Mouse (Mus musculus) 416B (cell line): Measurements from ENCODE around the gene Arid3b.
A peak's percentile ranks its signal among the peaks of the same experiment; 100 is the strongest.
"Not testable (repeated sequence)": the region's sequence is repeated elsewhere in the genome, so short reads cannot be mapped to it uniquely, and the experiment has no call there.

Source experiments
- DNase-seq: peaks from one replicate; pipeline ENCODE4 v3.0.0; 2011; ENCODE audit warnings: low read depth

The Arid3b gene

GRCm38 (mm10) chr9:57836581-57837170 is at the start of gene Arid3b:
TSS of gene Arid3b (minus strand) at chr9:57836793.
- peak; percentile 96 for DNase-seq

GRCm38 (mm10) chr9:57883413-57883812 is 46.8 kb upstream of the Arid3b start:
- no peak for DNase-seq

DNA sequence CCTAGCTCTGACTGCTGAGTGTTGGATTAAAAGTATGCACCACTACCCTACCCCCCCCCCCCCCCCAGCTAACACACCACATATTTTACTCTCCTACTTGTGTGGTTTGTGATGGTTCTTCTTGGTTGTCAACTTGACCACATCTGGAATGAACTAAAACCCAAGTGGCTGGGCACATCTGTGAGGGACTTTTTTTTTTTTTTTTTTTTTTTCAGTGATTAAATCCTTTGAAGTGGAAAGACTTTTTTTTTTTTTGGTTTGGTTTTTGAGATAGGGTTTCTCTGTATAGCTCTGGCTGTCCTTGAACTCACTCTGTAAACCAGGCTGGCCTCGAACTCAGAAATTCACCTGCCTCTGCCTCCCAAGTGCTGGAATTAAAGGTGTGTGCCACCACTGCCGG is 45.2 kb upstream of the Arid3b start:
- not testable (repeated sequence) for DNase-seq

DNA sequence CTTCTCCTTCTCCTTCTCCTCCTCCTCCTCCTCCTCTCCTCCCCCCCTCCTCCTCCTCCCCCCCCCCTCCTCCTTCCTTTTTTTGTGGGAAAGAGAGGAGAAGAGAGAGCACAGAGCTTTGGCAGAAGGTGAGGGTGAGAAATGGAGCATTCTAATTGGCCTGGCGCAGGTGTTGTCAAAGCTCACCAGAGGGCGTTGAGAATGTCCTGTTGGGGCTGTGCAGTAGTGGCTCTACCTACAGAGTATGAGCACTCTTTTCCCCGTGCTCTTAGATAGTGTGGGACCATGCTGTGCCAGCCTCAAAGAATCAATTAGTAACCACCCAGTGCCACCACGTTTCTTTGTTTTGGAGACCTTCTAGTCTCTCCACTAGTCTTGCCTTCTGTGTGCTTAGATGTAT is 43.7 kb upstream of the Arid3b start:
- DNase-seq = no peak

GRCm38 (mm10) chr9:57879213-57879612 is 42.6 kb upstream of the Arid3b start:
- no peak for DNase-seq

DNA sequence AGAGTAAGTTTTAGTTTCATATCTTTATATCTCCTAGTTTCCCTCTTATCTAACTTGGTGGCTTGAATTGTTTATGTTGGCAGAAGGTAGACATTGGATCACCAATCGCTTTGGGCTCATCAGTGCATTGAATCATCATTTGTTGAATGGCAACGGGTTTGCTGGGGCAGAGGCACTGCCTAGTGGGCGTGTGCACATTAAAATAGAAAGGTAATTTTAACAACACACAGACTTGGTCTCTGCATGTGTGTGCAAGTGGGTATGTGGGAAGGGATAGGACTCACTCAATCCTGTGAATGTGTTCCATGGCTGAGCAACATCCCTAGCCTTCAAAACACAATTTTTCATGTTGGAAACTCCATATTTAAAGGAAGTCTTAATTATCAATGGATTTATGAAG is 38.4 kb upstream of the Arid3b start:
- peak; percentile 25 for DNase-seq

- DNase-seq = peak; percentile 93
These were observed 37.5 kb upstream of the Arid3b start for GRCm38 (mm10) chr9:57874134-57874533.

DNA sequence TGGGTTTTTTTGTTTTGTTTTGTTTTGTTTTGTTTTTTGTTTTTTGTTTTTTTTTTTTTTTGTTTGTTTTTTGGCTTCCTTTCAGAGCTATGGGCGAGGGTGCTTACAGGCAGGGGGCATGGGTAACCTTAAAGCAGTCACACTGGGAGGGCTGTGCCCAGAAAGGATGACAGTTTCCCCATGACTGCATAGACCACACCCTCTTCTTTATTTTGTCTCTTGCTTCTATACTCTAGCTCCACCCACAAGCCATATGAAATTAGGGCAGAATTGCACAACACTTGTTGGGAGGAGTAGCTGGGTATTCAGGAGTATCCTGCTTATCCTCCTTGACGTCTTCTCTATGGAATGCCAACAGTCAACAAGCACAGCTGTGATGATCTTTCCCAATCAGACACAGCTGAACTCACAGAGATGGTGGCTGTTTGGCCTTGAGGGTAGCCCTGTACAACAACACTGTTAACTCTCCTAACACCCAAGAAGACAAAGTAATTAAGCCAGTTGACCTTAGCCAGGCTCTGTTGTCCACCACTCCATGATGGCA is 33.8 kb upstream of the Arid3b start:
- DNase-seq = peak; percentile 48

GRCm38 (mm10) chr9:57868767-57869166 is 32.2 kb upstream of the Arid3b start:
- DNase-seq = no peak

DNA sequence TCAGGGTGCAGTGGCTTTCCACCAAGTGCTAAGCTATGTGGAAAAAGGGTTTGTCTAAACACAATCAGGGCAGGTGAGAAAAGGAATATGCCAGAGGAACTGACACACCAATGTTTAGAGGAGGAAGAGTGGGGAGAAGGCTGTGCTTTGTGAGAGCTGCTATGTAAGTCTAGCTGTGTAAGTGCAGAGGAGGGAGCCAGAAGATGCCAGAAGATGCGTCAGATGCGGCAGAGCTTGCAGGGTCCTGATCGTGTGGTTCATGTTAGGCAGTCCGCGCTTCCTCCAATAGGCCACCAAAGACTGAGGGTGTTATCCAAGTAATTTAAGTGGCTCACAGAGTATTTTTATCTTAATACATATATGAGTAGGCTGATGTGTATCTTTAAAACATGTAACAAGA is 31.3 kb upstream of the Arid3b start:
- no peak for DNase-seq

GRCm38 (mm10) chr9:57867236-57867635 is 30.6 kb upstream of the Arid3b start:
- DNase-seq = no peak

GRCm38 (mm10) chr9:57866530-57866929 is 29.9 kb upstream of the Arid3b start:
- peak; percentile 13 for DNase-seq

DNA sequence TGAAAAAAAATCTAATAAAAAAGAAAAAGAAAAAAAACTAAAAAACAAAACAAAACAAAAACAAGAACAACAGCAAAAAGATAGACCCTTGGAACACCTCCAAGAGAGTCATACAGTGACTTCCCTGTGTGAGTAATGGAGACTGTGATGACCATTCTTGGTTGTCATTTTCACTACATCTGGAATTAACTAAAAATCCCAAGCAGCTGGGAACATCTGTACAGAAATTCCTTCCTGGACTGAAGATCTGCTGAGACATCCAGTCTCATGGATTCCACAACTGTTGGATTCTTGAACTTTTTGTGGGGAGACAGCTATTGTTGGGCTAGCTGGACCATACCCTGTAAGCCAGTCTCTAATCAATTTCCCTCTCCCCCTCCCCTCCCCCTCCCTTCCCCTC is 27.7 kb upstream of the Arid3b start:
- no peak for DNase-seq

- DNase-seq = peak; percentile 75
These were observed 25.4 kb upstream of the Arid3b start for GRCm38 (mm10) chr9:57861951-57862471.

- DNase-seq = no peak
These were observed 19.9 kb upstream of the Arid3b start for GRCm38 (mm10) chr9:57856456-57856855.

DNA sequence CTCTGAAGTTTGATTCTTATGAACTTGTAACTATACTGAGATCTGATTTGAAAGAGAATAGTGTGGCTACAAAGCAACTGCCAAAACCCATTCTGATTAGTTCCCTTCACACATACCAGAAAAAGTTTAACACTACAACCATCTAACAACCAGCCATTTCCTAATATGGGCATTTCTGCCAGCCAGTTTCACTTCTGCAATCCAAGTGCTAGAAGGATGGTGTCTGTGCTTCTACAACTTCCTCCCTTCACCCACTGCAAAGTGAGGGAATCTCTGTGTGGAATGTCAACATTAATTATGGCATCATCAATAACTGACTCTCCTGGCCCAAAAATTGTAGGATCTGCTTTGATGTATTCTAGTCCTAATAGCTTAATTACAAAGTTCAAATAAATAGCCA is 17.7 kb upstream of the Arid3b start:
- peak; percentile 50 for DNase-seq

DNA sequence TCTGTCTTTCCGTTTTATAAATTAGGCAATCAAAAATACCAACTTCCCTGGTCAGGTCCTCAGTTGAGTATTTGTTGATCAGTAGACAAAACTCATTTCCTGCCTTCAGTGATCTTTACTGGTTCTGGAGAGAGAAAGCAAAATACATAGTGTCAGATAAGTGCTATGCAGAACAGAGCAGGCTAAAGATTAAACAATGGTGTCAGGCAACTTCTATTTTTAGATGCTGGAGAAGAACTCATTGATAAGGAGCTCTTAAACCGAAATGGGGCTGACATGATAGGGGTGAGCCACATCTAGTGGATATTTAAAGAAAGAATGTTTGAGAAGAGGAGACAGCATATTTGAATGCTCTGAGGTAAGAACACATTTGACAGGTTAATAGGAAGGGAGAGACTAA is 2.4 kb upstream of the Arid3b start:
- no peak for DNase-seq

DNA sequence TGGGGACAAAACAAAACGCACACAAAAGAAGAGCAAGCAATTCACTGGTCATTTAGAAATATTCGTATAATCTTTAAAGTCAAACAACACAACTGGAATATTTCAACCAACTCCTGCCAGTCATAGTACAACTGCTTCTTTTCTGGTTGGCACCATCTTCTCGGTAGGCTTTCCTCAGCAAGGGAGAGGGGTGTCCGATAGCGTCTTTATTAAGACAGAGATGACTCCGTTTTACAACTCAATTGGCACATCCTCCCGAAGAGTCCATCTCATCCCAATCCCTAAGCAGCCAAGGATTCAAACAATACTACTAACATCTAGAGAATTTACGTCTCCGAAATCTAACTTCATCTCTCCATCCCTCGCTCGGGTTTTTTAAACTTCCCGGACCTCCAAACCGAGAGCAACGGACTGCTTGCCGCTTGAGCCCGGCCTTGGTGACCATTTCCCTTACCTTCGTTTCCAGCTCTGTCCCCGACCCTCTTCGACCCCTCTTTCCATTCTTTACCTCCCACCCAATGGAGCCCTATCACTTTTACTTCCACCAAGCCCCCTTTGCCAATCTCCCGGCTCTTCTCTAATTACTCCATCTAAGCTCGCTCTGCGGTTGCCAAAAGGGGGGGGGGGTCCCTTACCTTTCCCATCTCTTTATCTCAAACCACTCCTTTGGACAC is 615 bp downstream of the Arid3b start:
- DNase-seq = no peak

- no peak for DNase-seq
These were observed 1.8 kb downstream of the Arid3b start for GRCm38 (mm10) chr9:57834629-57835417.

DNA sequence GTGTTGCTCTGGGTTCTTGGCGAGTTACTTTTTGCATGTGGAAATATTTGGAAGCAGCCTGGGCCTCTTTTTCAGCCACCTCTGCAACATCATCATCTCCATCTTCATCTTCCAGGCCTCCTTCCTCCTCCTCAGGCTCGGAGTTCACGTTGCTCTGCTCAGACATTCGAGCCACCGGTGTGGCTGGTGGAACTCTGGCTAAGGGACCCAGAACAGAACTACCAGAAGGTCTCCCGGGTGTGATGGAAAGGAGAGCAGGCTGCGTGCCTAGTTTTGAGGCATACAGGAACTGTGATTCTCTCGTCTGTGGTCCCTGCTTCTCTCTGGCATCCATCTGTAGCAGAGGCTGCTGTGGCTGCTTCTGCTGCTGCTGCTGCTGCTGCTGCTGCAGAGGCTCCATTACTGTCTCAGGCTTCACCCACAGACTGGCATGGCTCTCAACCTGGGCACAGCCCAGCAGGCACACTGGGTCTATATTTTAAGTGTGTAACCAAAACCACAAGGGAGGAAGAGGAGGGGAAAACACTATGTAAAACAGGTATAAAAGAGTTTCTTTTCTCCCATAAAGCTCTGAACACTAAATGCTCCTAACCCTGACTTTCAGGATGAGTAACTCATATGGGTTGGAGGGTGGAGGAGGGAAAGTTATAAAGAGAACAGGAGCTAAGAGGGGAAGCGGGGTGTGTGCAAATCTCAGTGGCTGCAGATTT is 2.7 kb downstream of the Arid3b start:
- no peak for DNase-seq

DNA sequence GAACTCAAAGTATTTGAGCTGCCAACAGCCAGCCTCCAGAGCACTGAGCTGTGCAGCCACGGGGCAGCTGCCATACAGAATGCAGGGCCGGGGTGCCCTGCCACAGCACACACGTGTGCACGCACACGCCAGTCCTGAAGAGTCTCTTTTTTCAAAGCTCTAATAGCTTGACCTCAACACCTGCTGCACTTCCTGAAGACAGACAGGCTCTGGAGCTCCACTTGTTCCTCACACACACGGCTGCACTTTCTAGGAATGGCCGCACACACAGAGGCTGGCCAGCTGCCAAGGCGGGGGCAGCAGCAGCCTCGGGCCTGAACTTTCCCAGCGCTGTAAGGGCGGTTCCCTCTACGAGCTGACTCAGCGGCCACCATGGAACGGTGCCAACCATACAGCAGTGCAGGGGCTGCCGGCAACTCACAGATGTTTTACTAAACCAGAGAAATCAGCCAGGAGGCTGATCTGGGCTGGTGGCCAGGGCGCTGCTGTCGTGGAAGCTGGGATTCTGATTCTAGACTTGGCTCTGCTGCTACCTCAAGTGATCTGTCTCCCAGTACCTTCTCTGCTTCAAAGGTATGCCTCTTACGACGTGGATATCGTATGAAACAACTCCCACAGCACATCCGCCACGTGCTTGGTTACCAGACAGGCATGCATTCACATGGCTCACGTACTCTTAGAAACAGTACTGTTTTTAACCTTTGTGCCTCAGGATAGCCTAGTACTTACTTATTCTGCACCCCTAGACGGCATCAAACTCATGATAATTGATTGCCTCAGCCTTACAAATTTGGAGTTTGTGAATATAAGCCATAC is 5.1 kb downstream of the Arid3b start:
- DNase-seq = peak; percentile 99
